Mouse (Mus musculus) C2C12 (cell line): ENCODE measurements at regions not wholly inside any gene's neighbourhood (a gene's known extent, or its start where the extent isn't known, plus 50 kb on each side); places are given as distances from the start of the nearest gene placed in this dataset.

ENCODE experiments used
- CEBPB ChIP-seq: IDR thresholded peaks from one replicate; pipeline ENCODE4 v1.6.1; 2011; ENCODE audit warnings: low read depth, mild to moderate bottlenecking, control low read depth, moderate library complexity
- CTCF ChIP-seq: IDR thresholded peaks from one replicate; pipeline ENCODE4 v1.5.1; 2011; ENCODE audit not compliant: control insufficient read depth, insufficient read depth, insufficient read length
- FOSL1 ChIP-seq: IDR thresholded peaks from one replicate; pipeline ENCODE4 v1.8.0; 2011; ENCODE audit warnings: mild to moderate bottlenecking, low read length; ENCODE audit not compliant: poor library complexity, insufficient read depth, severe bottlenecking
- MAX ChIP-seq: IDR thresholded peaks from one replicate; pipeline ENCODE4 v1.6.1; 2011; ENCODE audit warnings: mild to moderate bottlenecking, control low read depth
- MYOD1 ChIP-seq: IDR thresholded peaks from one replicate; pipeline ENCODE4 v1.6.1; 2011; ENCODE audit warnings: low read depth; ENCODE audit not compliant: control insufficient read depth, insufficient read length
- MYOG ChIP-seq: IDR thresholded peaks from one replicate; pipeline ENCODE4 v1.6.1; 2011; ENCODE audit not compliant: control insufficient read depth, insufficient read length; ENCODE audit errors: extremely low read depth

- TF ChIP-seq MAX (no peak), CTCF (no peak), FOSL1 (no peak), MYOD1 (no peak), MYOG (no peak), CEBPB (no peak)
These were observed 402.8 kb upstream of the Nr2f1 start for GRCm38 (mm10) chr13:78602211-78602860.
